Mouse (Mus musculus): ENCODE measurements around the gene Vps37b. TPM values are rescaled to one million over a fixed set of nuclear protein-coding genes. Genes with fewer than 3 reads are reported as not detected.

Vps37b gene
- total RNA-seq, 2 experiments from 2014 or later: 45.8 to 51.0 TPM

- no peak for DNase-seq (ENCODE audit: low spot score in 2 of 2)
- intact Hi-C loops (cut with DNase I): no loop called here
Measured at GRCm38 (mm10) chr5:124006082-124006873, 25.8 kb downstream of the Vps37b start.

GRCm38 (mm10) chr5:124005591-124005990 lies 26.5 kb downstream of the Vps37b start:
- intact Hi-C loops (cut with DNase I): no loop called here
- DNase-seq (ENCODE audit: low spot score in 2 of 2): no peak

DNA sequence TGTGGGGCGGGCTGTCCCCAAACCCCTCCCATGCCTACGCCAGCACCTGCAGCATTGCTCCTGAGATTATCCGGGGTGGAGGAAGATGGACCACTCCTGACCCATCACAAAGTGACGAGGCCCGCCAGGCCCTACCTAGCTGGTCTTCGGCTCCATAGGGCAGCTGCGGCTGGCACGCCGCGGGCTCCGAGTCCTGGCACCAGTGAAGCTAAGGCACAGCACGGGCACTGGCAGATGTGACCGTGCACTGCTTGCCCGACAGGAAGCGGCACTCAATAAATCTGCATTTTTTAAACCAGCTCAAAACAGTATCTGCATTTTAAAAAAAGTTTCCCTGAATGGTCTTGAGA lies 26.9 kb downstream of the Vps37b start:
- intact Hi-C loops (cut with DNase I): no loop called here

GRCm38 (mm10) chr5:124004356-124005150 lies 27.5 kb downstream of the Vps37b start:
- intact Hi-C loops (cut with DNase I): no loop called here
- no peak for DNase-seq (ENCODE audit: low spot score in 2 of 2)

More for the DNA sequence above, 26.9 kb downstream of the Vps37b start:
- DNase-seq (ENCODE audit: low spot score in 2 of 2): no peak

- intact Hi-C loops (cut with DNase I): no loop called here
- no peak for DNase-seq (ENCODE audit: low spot score in 2 of 2)
Measured at GRCm38 (mm10) chr5:124003375-124003774, 28.7 kb downstream of the Vps37b start.

DNA sequence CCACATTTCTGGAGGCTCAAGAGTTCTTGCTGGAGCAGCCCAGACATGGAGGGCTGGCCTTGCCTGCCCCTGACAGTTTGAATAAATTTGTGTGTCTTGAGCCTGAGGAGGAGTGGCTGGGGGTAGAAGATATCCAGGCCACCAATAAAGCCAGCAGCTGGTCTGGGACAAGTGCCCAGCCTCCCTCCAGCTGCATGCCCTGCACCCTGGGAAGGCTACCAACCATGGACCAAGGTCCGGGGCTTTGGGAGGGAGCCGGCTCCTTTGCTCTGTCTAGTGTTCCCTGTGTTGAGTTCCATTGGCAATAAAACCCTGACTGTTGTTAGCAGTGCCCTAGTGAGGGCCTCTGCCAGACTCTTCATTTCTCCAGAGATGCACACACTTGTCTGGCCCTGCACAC lies 29.2 kb downstream of the Vps37b start:
- DNase-seq (ENCODE audit: low spot score in 2 of 2): no peak
- intact Hi-C loops (cut with DNase I): no loop called here

DNA sequence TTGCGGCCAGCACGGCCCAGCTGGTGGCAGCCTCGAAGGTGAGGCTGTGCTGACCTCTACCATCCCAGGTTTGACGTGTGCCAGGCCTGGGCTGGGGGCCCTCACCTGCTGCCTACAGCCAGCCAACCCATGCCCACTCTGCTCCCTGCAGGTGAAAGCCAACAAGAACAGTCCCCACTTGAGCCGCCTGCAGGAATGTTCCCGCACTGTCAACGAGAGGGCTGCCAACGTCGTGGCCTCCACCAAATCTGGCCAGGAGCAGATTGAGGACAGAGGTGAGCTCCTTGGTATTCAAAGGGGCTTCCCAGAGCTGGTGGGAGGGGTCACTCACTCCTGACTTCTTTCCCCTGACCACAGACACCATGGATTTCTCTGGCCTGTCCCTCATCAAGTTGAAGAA lies 30.8 kb downstream of the Vps37b start:
- DNase-seq (ENCODE audit: low spot score in 2 of 2): no peak
- intact Hi-C loops (cut with DNase I): no loop called here

GRCm38 (mm10) chr5:124000824-124001223 lies 31.2 kb downstream of the Vps37b start:
- intact Hi-C loops (cut with DNase I): loop anchor here (1.0 kb wide), 1 partner anchor 84 kb away; no protein-coding TSS in a partner anchor
- peak; percentile 87 to 91 for DNase-seq (ENCODE audit: low spot score in 2 of 2)

DNA sequence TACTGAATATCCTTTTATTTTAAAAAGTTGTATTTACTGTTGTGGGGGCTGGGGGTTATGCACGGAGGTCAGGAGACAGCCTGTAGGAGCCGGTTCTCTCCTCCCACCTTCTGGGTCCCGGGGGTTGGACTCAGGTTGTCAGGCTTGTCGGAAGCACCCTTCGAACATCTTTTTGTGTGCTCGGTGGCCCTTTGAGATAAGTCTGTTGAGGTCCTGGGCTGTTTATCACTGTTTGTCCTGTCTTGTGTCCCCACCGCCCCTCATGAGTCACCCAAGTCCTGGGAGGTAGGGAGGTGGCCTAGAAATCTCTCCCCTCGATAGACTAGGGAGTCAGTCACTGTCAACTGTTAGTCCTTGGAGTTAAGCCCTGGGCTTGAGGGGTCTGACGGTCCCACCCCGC lies 33.7 kb downstream of the Vps37b start:
- DNase-seq (ENCODE audit: low spot score in 2 of 2): no peak
- intact Hi-C loops (cut with DNase I): loop anchor here (5.0 kb wide), 1 partner anchor 171 kb away; no protein-coding TSS in a partner anchor

GRCm38 (mm10) chr5:123997811-123998210 lies 34.3 kb downstream of the Vps37b start:
- DNase-seq (ENCODE audit: low spot score in 2 of 2): peak in 1 of 2 experiments; percentile 77

GRCm38 (mm10) chr5:123997211-123997751 lies 34.8 kb downstream of the Vps37b start:
- DNase-seq (ENCODE audit: low spot score in 2 of 2): peak in 1 of 2 experiments; percentile 57
- intact Hi-C loops (cut with DNase I): loop anchor here (5.0 kb wide), 1 partner anchor 170 kb away; no protein-coding TSS in a partner anchor

More at GRCm38 (mm10) chr5:123997811-123998210, 34.3 kb downstream of the Vps37b start:
- intact Hi-C loops (cut with DNase I): loop anchor here (5.0 kb wide), 1 partner anchor 171 kb away; no protein-coding TSS in a partner anchor

DNA sequence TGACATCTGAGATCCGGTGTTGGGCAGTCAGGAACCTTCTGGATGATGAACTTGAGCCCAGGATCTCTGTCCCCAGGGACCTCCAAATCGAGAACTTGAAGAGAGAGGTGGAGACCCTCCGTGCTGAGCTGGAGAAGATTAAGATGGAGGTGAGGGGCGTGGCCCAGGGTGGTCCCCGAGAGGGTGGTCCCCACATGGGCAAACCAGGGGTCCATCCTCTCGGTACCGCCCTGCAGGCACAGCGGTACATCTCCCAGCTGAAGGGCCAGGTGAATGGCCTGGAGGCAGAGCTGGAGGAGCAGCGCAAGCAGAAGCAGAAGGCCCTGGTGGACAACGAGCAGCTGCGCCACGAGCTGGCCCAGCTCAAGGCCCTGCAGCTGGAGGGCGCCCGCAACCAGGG lies 35.4 kb downstream of the Vps37b start:
- no peak for DNase-seq (ENCODE audit: low spot score in 2 of 2)
- intact Hi-C loops (cut with DNase I): loop anchor here (5.0 kb wide), 1 partner anchor 169 kb away; no protein-coding TSS in a partner anchor

GRCm38 (mm10) chr5:123996194-123996593 lies 35.9 kb downstream of the Vps37b start:
- intact Hi-C loops (cut with DNase I): loop anchor here (5.0 kb wide), 1 partner anchor 169 kb away; no protein-coding TSS in a partner anchor
- no peak for DNase-seq (ENCODE audit: low spot score in 2 of 2)

DNA sequence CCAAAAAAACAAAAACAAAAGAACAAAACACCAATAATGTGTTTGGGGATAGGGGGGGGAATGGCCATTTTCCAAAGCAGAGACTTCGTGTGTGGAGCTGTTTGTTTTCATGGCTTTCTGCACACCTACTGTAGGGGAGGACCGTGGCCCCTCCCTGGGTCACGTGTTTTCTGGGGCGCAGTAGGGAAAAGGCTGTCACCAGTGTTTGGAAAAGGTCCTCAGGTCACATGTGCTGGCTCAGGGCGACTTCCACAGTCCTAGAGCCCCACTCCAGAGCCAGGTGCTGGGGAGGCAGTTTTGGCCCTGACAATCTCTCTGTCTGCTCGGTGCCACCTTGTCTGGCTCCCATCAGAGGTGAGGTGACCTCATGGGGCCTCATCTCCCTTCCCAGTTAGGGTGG lies 36.7 kb downstream of the Vps37b start:
- intact Hi-C loops (cut with DNase I): loop anchor here (5.0 kb wide), 1 partner anchor 168 kb away; no protein-coding TSS in a partner anchor
- no peak for DNase-seq (ENCODE audit: low spot score in 2 of 2)

DNA sequence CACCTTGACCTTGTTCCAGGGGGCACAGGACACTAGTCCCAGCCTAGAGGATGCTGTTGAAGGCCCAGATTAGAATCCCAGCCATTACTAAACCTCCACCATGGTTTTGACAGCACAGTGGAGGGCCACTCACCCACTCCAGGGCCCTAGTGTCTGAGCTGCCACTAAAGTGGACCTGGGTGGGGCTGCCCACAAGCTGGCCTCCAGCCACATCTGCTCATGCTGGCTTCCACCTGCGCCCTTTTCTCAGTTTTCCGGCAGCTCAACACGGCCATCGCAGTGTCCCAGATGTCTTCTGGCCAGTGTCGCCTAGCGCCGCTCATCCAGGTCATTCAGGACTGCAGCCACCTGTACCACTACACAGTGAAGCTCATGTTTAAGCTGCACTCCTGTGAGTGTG lies 37.6 kb downstream of the Vps37b start:
- intact Hi-C loops (cut with DNase I): no loop called here

GRCm38 (mm10) chr5:123993263-123994036 lies 38.6 kb downstream of the Vps37b start:
- intact Hi-C loops (cut with DNase I): loop anchor here (1.0 kb wide), 1 partner anchor 46 kb away; no protein-coding TSS in a partner anchor

More for the DNA sequence above, 37.6 kb downstream of the Vps37b start:
- no peak for DNase-seq (ENCODE audit: low spot score in 2 of 2)

GRCm38 (mm10) chr5:123992794-123993193 lies 39.3 kb downstream of the Vps37b start:
- peak; percentile 72 to 79 for DNase-seq (ENCODE audit: low spot score in 2 of 2)
- intact Hi-C loops (cut with DNase I): loop anchor here (1.0 kb wide), 1 partner anchor 45 kb away; no protein-coding TSS in a partner anchor

More at GRCm38 (mm10) chr5:123993263-123994036, 38.6 kb downstream of the Vps37b start:
- peak; percentile 66 to 73 for DNase-seq (ENCODE audit: low spot score in 2 of 2)

DNA sequence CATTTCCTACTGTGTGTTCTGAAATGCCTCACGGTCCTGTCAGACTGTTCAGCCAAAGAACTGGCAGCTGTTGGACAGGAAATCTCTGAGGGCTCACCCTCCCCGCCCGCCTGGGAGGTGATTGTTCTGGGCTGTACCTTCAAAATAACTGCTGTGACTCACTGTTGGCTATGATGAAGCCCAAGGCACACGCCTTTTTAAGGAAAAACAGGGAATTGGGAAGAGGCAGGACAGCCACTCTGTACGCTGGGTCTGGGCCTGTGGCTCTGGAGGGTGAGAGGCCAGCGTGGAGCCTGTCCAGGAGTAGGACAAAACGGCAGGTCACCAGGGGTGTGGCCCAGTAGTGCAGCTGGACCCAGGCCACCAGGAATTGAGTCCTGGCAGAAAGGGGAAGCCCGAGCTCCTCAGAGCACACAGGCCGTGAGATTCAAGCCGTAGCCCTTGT lies 39.9 kb downstream of the Vps37b start:
- DNase-seq (ENCODE audit: low spot score in 2 of 2): peak in 1 of 2 experiments; percentile 44

DNA sequence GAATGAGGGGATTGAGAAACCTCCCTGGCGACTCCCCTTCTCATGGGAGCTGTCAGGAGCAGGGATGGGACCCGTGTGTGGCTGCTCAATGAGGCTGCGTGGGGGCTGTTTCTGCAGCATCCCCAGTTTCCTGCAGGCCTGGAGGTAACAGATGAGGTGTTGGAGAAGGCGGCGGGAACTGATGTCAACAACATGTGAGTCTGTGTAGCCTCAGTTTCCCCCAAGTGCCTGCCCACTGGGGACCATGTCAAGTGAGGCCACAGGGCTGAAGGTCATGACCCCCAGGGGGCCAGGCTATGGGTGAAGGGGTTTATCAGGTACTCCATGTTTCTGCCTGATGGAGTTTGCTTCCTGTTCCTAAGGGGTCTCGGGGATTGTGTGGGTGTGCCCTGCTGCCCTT lies 40.7 kb downstream of the Vps37b start:
- no peak for DNase-seq (ENCODE audit: low spot score in 2 of 2)
- intact Hi-C loops (cut with DNase I): no loop called here

More for the DNA sequence above, 39.9 kb downstream of the Vps37b start:
- intact Hi-C loops (cut with DNase I): no loop called here
